Mouse (Mus musculus) neutrophil, adult 83 days (primary cell): Measurements from ENCODE around the gene Wee2. TPM values are rescaled to one million over a fixed set of nuclear protein-coding genes. Genes with fewer than 3 reads are reported as not detected.

Experiments
- total RNA-seq, 2 experiments: library from RNA; stranded (reverse); gene quantifications; one replicate each; pipeline ENCODE4 v1.2.4; 2023

The Wee2 gene
- total RNA-seq, result not detected

DNA sequence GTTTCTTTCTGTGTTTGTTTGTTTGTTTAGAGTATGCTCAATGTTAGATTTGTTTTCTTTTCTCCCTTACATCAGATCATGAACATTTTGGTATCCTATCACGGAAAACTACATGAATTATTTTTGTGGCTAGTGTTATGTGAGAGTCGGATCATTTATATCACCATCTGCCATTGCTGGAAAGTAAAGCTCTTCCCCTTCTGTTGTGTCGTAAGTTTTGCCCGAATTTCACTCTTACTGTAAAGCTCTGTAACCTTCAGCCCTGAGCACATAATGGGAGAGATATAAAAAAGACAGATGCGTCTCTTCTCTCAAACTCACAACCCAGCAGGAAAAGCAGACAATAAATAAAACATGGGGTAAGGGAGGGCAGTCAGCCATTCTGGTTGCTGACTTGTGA, at the start of gene Wee2:
TSS of gene Wee2 (plus strand) at position 153 of the 400 bp plus-strand sequence.

DNA sequence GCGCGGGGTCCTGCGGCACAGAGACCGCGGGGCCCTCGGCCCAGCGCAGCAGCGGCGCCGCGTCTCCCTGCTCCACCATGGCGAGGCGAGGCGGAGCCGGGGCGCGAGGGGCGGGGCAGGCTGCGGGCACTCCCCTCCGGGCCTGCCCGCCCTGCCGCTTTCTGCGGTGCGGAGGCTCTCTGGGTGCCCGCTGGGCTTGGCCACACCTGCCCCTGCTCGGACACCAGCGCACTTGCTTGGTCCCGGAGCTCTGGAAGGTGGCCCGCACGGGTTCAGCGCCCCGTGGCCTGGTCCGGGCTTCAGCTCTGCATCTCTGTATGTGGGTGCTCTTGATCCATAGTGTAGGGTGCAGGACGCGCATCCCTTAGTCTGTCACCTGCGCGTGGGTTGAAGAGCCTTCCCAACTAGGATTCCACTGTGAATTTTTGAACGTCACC, 2.8 kb upstream of the Wee2 start, which contains the start of gene E330009J07Rik:
TSS of gene E330009J07Rik (minus strand) at position 89 of the 437 bp plus-strand sequence.

DNA sequence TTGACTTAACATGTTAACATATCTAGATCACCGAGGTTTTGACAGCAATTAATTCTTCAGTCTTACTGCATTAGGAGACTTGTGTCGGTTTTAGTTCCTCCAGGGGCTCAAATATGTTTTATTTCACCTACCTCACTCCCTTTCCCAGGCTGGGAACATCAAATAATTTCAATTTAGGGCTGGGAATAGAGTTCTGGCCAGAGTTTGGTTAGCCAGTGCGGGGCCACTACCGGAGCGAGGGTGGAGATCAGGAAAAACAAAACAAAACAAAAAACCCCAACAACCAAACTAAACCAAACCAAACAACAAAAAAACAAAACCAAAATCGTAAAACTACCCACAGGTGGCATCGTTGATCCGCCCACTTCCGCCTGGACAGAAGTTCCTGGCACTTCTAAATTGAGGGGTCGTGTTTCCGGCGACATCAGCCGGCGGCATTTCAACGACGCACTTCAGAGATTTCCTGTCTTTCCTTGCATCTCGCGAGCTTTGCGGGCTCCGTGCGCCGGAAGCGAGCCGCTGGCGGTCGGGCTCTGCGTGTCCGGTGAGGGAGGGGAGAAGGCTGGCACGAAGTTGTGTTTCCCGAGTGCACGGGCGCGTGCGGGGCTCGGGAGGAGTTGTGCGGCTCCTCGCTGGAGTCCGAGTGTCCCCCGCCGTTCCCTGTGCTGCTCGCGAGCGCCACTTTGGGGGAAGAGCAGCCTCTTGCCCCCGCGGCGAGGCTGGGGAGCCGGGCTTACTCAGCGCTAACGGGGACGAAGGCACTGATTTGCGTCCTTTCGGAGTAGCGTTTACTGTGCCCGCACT, 32.2 kb downstream of the Wee2 start, which contains the start of gene Ssbp1:
TSS of gene Ssbp1 (plus strand) at position 437 of the 804 bp plus-strand sequence.

DNA sequence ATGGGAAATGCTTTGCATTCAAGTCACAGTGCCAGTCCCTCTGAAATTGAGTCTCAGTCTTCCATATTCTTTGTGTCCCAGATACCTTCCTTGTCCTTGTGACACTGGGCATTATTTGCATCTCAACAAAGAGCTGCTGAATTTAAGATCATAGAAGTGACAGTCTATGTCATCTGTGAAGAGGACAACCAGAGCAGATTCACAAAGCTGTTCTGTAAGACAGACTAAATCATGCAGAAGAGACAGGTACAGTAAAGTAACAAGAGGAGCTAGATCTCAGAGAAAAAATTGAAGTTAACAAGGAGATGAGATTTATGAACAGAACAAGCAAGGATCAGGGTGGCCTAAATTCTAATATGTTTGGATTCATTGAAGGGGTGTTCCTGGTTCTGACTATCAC, 52.0 kb downstream of the Wee2 start, which contains the start of gene Tas2r137:
TSS of gene Tas2r137 (plus strand) at position 301 of the 400 bp plus-strand sequence.

DNA sequence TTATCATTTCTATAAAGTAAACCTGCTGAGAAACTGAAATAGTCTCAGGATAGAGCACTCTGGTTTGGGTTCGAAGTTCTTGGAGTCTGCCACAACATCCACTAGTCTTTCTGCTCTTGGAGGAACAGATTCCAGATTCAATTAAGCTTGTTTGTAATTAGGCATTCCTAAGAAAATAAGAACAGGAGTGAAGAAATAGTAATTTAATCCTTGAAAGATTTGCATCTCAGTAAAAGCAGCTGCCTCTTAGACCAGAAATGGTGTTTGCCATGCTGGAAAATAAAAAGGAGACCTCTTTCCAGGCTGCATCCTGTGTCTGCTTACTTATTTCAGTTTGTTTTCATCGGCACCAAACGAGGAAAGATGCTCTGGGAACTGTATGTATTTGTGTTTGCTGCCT, 54.3 kb downstream of the Wee2 start, which contains the start of gene Tas2r108:
TSS of gene Tas2r108 (plus strand) at position 301 of the 400 bp plus-strand sequence.

Other genes starting within 250 kb of the Wee2 start
- gene Agk, start 113.9 kb upstream of the Wee2 start, total RNA-seq, result 1 to 10 TPM; 7.0 to 9.4 TPM
- gene E330009J07Rik, start 3.0 kb upstream of the Wee2 start, total RNA-seq, result 10 to 100 TPM; 16.4 to 16.8 TPM
- 10 to 100 TPM; 23.6 to 29.4 TPM for gene Ssbp1, start 32.3 kb downstream of the Wee2 start, total RNA-seq
- not detected for gene Tas2r137, start 52.1 kb downstream of the Wee2 start, total RNA-seq
- under 1 TPM in 1 of 2 experiments, not detected in 1; 0.42 TPM for gene Tas2r108, start 54.4 kb downstream of the Wee2 start, total RNA-seq
- gene Prss37, start 80.4 kb downstream of the Wee2 start, total RNA-seq, result not detected
- gene Olfr461, start 116.0 kb downstream of the Wee2 start, total RNA-seq, result under 1 TPM; 0.15 to 0.20 TPM
- not detected for gene Olfr460, start 130.4 kb downstream of the Wee2 start, total RNA-seq
- 100 to 1,000 TPM; 158 to 175 TPM for gene Clec5a, start 146.7 kb downstream of the Wee2 start, total RNA-seq
- not detected for gene Tas2r138, start 174.2 kb downstream of the Wee2 start, total RNA-seq
- gene Mgam, start 189.7 kb downstream of the Wee2 start, total RNA-seq, result 100 to 1,000 TPM; 101 to 129 TPM